In genomic region chr9:50692626-50693580, GRCm38 (mm10) we compare ENCODE assay signal across 8 mouse cellular contexts. TPM values are rescaled to one million over a fixed set of nuclear protein-coding genes. Genes with fewer than 3 reads are reported as not detected.
A peak's percentile ranks its signal among the peaks of the same experiment; 100 is the strongest.
DNase-seq lines count a peak whose midpoint lies in the region; ATAC-seq and TF ChIP-seq lines count a peak whose summit lies in the region.

No protein-coding gene starts in this region.

- H3K9ac ChIP-seq in hindbrain, embryonic 12.5 days, result no peak overlapping the region
- H3K9ac ChIP-seq in hindbrain, postnatal 0 days (replicated peaks; ENCODE audit: low read length), result no peak overlapping the region
- H3K9ac ChIP-seq in forebrain, embryonic 12.5 days, result 0 out of 2 replicates have a peak overlapping the region, but pooled peaks have one; percentile 21
- no peak overlapping the region for H3K9ac ChIP-seq in neural tube, embryonic 12.5 days

- no peak overlapping the region for H3K27ac ChIP-seq in hindbrain, embryonic 12.5 days
- H3K27ac ChIP-seq in hindbrain, postnatal 0 days, result no peak overlapping the region
- H3K27ac ChIP-seq in forebrain, embryonic 12.5 days, result peak overlapping the region; percentile 26; the same call in 1 of the 2 replicates
- no peak overlapping the region for H3K27ac ChIP-seq in neural tube, embryonic 12.5 days
- H3K27ac ChIP-seq in left cerebral cortex, adult 2 months, result no peak overlapping the region

- no peak for DNase-seq in hindbrain, postnatal 0 days (ENCODE audit: low spot score)
- peak; percentile 39 for DNase-seq in kidney, postnatal 14 days
- no peak for DNase-seq in frontal cortex, postnatal 36 days (ENCODE audit: low spot score in 2 of 2)
- DNase-seq in ovary, postnatal 36 days (ENCODE audit: low spot score), result no peak
- no peak for DNase-seq in left cerebral cortex, adult 2 months (ENCODE audit: extremely low spot score in 1 of 2, low spot score in 2 of 2)

- peak; percentile 55 for ATAC-seq in hindbrain, embryonic 12.5 days (ENCODE audit: low FRiP score)
- no peak for ATAC-seq in hindbrain, postnatal 0 days
- peak; percentile 43 for ATAC-seq in forebrain, embryonic 12.5 days (ENCODE audit: low FRiP score)
- ATAC-seq in neural tube, embryonic 12.5 days (ENCODE audit: low FRiP score, low read depth), result peak; percentile 43

- H3K9me3 ChIP-seq in hindbrain, embryonic 12.5 days (replicated peaks), result no peaks in the 10 kb centered on the region
- no peaks in the 10 kb centered on the region for H3K9me3 ChIP-seq in hindbrain, postnatal 0 days (ENCODE audit: low read length)
- H3K9me3 ChIP-seq in forebrain, embryonic 12.5 days, result no peaks in the 10 kb centered on the region
- H3K9me3 ChIP-seq in neural tube, embryonic 12.5 days, result no peaks in the 10 kb centered on the region

- 19% methylated on average over 13 of the region's 13 CpGs for WGBS in hindbrain, embryonic 12.5 days
- WGBS in hindbrain, postnatal 0 days, result 23% methylated on average over 13 of the region's 13 CpGs
- WGBS in forebrain, embryonic 12.5 days, result 17% methylated on average over 13 of the region's 13 CpGs
- WGBS in neural tube, embryonic 12.5 days, result 18% methylated on average over 13 of the region's 13 CpGs

- H3K4me1 ChIP-seq in hindbrain, embryonic 12.5 days, result peaks cover 17% of the 10 kb centered on the region
- no peaks in the 10 kb centered on the region for H3K4me1 ChIP-seq in hindbrain, postnatal 0 days (ENCODE audit: insufficient read depth, low read length)
- peaks cover 37% of the 10 kb centered on the region for H3K4me1 ChIP-seq in forebrain, embryonic 12.5 days
- peaks cover 21% of the 10 kb centered on the region for H3K4me1 ChIP-seq in neural tube, embryonic 12.5 days

- intact Hi-C loops in left cerebral cortex, adult 2 months (cut with DNase I), result loop anchor here (10.0 kb wide), 1 partner anchor 462 kb away; no protein-coding TSS in a partner anchor

- H3K36me3 ChIP-seq in hindbrain, embryonic 12.5 days, result peaks cover 36% of the 10 kb centered on the region
- H3K36me3 ChIP-seq in hindbrain, postnatal 0 days (ENCODE audit: insufficient read depth, low read length), result peaks cover 29% of the 10 kb centered on the region; the same call in 1 of the 2 replicates
- peaks cover 5% of the 10 kb centered on the region; the same call in 1 of the 2 replicates for H3K36me3 ChIP-seq in forebrain, embryonic 12.5 days (replicated peaks)
- H3K36me3 ChIP-seq in neural tube, embryonic 12.5 days, result peaks cover 22% of the 10 kb centered on the region

- H3K4me2 ChIP-seq in hindbrain, embryonic 12.5 days (replicated peaks), result peak overlapping the region; percentile 5; the same call in 1 of the 2 replicates
- H3K4me2 ChIP-seq in hindbrain, postnatal 0 days (ENCODE audit: low read depth, low read length), result no peak overlapping the region
- peak overlapping the region; percentile 31 for H3K4me2 ChIP-seq in forebrain, embryonic 12.5 days
- H3K4me2 ChIP-seq in neural tube, embryonic 12.5 days (replicated peaks), result peak overlapping the region; percentile 38

- TF ChIP-seq CTCF in hindbrain, postnatal 0 days (IDR thresholded peaks at IDR 0.05; ENCODE audit: low read depth), result no peak
- no peak for TF ChIP-seq CTCF in left cerebral cortex, adult 2 months (IDR thresholded peaks at IDR 0.05)

- no peak overlapping the region for H3K4me3 ChIP-seq in hindbrain, embryonic 12.5 days
- no peak overlapping the region for H3K4me3 ChIP-seq in hindbrain, postnatal 0 days (ENCODE audit: low read length)
- no peak overlapping the region for H3K4me3 ChIP-seq in forebrain, embryonic 12.5 days (replicated peaks)
- no peak overlapping the region for H3K4me3 ChIP-seq in neural tube, embryonic 12.5 days
- H3K4me3 ChIP-seq in left cerebral cortex, adult 2 months, result no peak overlapping the region

- H3K27me3 ChIP-seq in hindbrain, embryonic 12.5 days, result no peaks in the 10 kb centered on the region
- no peaks in the 10 kb centered on the region for H3K27me3 ChIP-seq in hindbrain, postnatal 0 days (ENCODE audit: insufficient read depth, low read length)
- H3K27me3 ChIP-seq in forebrain, embryonic 12.5 days, result no peaks in the 10 kb centered on the region
- H3K27me3 ChIP-seq in neural tube, embryonic 12.5 days (replicated peaks), result no peaks in the 10 kb centered on the region

RNA-seq across cellular contexts. Expression of gene Dlat, which starts 33.3 kb away (rescaled TPM):
- 41.5 and 54.8 TPM in 2 replicates for polyA plus RNA-seq in hindbrain, embryonic 12.5 days (2016; fragmentation: Nextera tagmentation; extraction: Ambion mirVana)
- 72.2 and 77.4 TPM in 2 replicates for total RNA-seq in hindbrain, postnatal 0 days (2014; rRNA removed)
- polyA plus RNA-seq in hindbrain, postnatal 0 days (2015; fragmentation: Nextera tagmentation; extraction: Ambion mirVana), result 65.1 and 69.2 TPM in 2 replicates
- polyA plus RNA-seq in forebrain, embryonic 12.5 days (2016; fragmentation: Nextera tagmentation; extraction: Ambion mirVana), result 43.4 and 48.3 TPM in 2 replicates
- polyA plus RNA-seq in neural tube, embryonic 12.5 days (2016; fragmentation: Nextera tagmentation; extraction: Ambion mirVana), result 46.2 and 56.0 TPM in 2 replicates
- total RNA-seq in left cerebral cortex, adult 2 months (2021), result 100 to 1,000 TPM; 110 to 119 TPM

RNA-seq across cellular contexts. Expression of gene Dixdc1, which starts 46.4 kb away (rescaled TPM):
- 33.7 and 35.2 TPM in 2 replicates for polyA plus RNA-seq in hindbrain, embryonic 12.5 days (2016; fragmentation: Nextera tagmentation; extraction: Ambion mirVana)
- total RNA-seq in hindbrain, postnatal 0 days (2014; rRNA removed), result 40.3 and 50.7 TPM in 2 replicates
- 24.4 and 26.0 TPM in 2 replicates for polyA plus RNA-seq in hindbrain, postnatal 0 days (2015; fragmentation: Nextera tagmentation; extraction: Ambion mirVana)
- polyA plus RNA-seq in forebrain, embryonic 12.5 days (2016; fragmentation: Nextera tagmentation; extraction: Ambion mirVana), result 18.2 and 18.6 TPM in 2 replicates
- 29.2 and 29.9 TPM in 2 replicates for polyA plus RNA-seq in neural tube, embryonic 12.5 days (2016; fragmentation: Nextera tagmentation; extraction: Ambion mirVana)
- total RNA-seq in left cerebral cortex, adult 2 months (2021), result 10 to 100 TPM; 79.4 to 80.7 TPM

RNA-seq across cellular contexts. Expression of gene 2310030G06Rik, which starts 53.4 kb away (rescaled TPM):
- 2.5 TPM in 2 replicates for polyA plus RNA-seq in hindbrain, embryonic 12.5 days (2016; fragmentation: Nextera tagmentation; extraction: Ambion mirVana)
- 0.79 and 2.4 TPM in 2 replicates for total RNA-seq in hindbrain, postnatal 0 days (2014; rRNA removed)
- 2.7 and 3.0 TPM in 2 replicates for polyA plus RNA-seq in hindbrain, postnatal 0 days (2015; fragmentation: Nextera tagmentation; extraction: Ambion mirVana)
- polyA plus RNA-seq in forebrain, embryonic 12.5 days (2016; fragmentation: Nextera tagmentation; extraction: Ambion mirVana), result 0.88 and 1.6 TPM in 2 replicates
- 0.95 and 1.5 TPM in 2 replicates for polyA plus RNA-seq in neural tube, embryonic 12.5 days (2016; fragmentation: Nextera tagmentation; extraction: Ambion mirVana)
- total RNA-seq in left cerebral cortex, adult 2 months (2021), result 1 to 10 TPM; 2.8 to 3.2 TPM

RNA-seq across cellular contexts. Expression of gene Cryab, which starts 58.2 kb away (rescaled TPM):
- polyA plus RNA-seq in hindbrain, embryonic 12.5 days (2016; fragmentation: Nextera tagmentation; extraction: Ambion mirVana), result 11.9 and 20.7 TPM in 2 replicates
- total RNA-seq in hindbrain, postnatal 0 days (2014; rRNA removed), result 8.7 and 9.1 TPM in 2 replicates
- 31.2 and 31.4 TPM in 2 replicates for polyA plus RNA-seq in hindbrain, postnatal 0 days (2015; fragmentation: Nextera tagmentation; extraction: Ambion mirVana)
- 3.9 and 6.5 TPM in 2 replicates for polyA plus RNA-seq in forebrain, embryonic 12.5 days (2016; fragmentation: Nextera tagmentation; extraction: Ambion mirVana)
- 12.8 and 17.5 TPM in 2 replicates for polyA plus RNA-seq in neural tube, embryonic 12.5 days (2016; fragmentation: Nextera tagmentation; extraction: Ambion mirVana)
- 100 to 1,000 TPM; 118 to 125 TPM for total RNA-seq in left cerebral cortex, adult 2 months (2021)

RNA-seq across cellular contexts. Expression of gene Hspb2, which starts 59.3 kb away (rescaled TPM):
- 1.7 and 6.9 TPM in 2 replicates for polyA plus RNA-seq in hindbrain, embryonic 12.5 days (2016; fragmentation: Nextera tagmentation; extraction: Ambion mirVana)
- total RNA-seq in hindbrain, postnatal 0 days (2014; rRNA removed), result 5.4 TPM in 1 of 2 replicates, not detected in the other
- polyA plus RNA-seq in hindbrain, postnatal 0 days (2015; fragmentation: Nextera tagmentation; extraction: Ambion mirVana), result 2.2 and 2.9 TPM in 2 replicates
- polyA plus RNA-seq in forebrain, embryonic 12.5 days (2016; fragmentation: Nextera tagmentation; extraction: Ambion mirVana), result 0.54 TPM in 1 of 2 replicates, not detected in the other
- 4.9 and 7.2 TPM in 2 replicates for polyA plus RNA-seq in neural tube, embryonic 12.5 days (2016; fragmentation: Nextera tagmentation; extraction: Ambion mirVana)
- total RNA-seq in left cerebral cortex, adult 2 months (2021), result 1 to 10 TPM; 1.4 to 1.5 TPM
